Mouse (Mus musculus) macrophage (primary cell): ENCODE data around the gene G430095P16Rik. TPM values are rescaled to one million over a fixed set of nuclear protein-coding genes. Genes with fewer than 3 reads are reported as not detected.

Experiments
- H3K27ac ChIP-seq: fragments of 350-480 bp; formaldehyde crosslinking; 2 replicates; pipeline ENCODE4 v1.9.0; 2021
- H3K36me3 ChIP-seq: fragments of 350-480 bp; formaldehyde crosslinking; 2 replicates; pipeline ENCODE4 v1.9.0; 2021; ENCODE audit errors: inconsistent target
- H3K4me3 ChIP-seq: fragments of 350-480 bp; formaldehyde crosslinking; 2 replicates; pipeline ENCODE4 v1.9.0; 2021; ENCODE audit errors: inconsistent target
- H3K79me2 ChIP-seq: fragments of 350-480 bp; formaldehyde crosslinking; 2 replicates; pipeline ENCODE4 v1.9.0; 2021; ENCODE audit errors: inconsistent target
- WGBS: methylation state at CpG from one replicate; pipeline ENCODE4 v1.1.7; 2026; ENCODE audit warnings: inconsistent platforms; ENCODE audit not compliant: missing documents; 5-methylcytosine and 5-hydroxymethylcytosine counted together
- polyA plus RNA-seq: library from polyadenylated mRNA; stranded (reverse); fragments of 250-400 nt; gene quantifications from 3 replicates; pipeline ENCODE4 v1.2.4, GENCODE M21; 2018; ENCODE audit warnings: inconsistent platforms
- total RNA-seq, 78 experiments: library from RNA; depleted of rRNA; stranded (reverse); fragments of 250-400 nt; gene quantifications; 1 replicate in 9 of 78; 2 replicates in 24 of 78; 3 replicates in 43 of 78; 4 replicates in 2 of 78; pipeline ENCODE4 v1.2.4; 2018; ENCODE audit warnings: inconsistent platforms in 56 of 78

G430095P16Rik gene
- not detected for total RNA-seq (2018; cell fraction: chromatin; rRNA removed)
- total RNA-seq (2018; cell fraction: cytosol; rRNA removed), result under 1 TPM in 5 of 26 experiments, not detected in 21; 0.18 to 0.66 (median 0.31) TPM
- total RNA-seq (2018; cell fraction: nucleus; rRNA removed), result not detected
- not detected in 3 replicates for polyA plus RNA-seq

DNA sequence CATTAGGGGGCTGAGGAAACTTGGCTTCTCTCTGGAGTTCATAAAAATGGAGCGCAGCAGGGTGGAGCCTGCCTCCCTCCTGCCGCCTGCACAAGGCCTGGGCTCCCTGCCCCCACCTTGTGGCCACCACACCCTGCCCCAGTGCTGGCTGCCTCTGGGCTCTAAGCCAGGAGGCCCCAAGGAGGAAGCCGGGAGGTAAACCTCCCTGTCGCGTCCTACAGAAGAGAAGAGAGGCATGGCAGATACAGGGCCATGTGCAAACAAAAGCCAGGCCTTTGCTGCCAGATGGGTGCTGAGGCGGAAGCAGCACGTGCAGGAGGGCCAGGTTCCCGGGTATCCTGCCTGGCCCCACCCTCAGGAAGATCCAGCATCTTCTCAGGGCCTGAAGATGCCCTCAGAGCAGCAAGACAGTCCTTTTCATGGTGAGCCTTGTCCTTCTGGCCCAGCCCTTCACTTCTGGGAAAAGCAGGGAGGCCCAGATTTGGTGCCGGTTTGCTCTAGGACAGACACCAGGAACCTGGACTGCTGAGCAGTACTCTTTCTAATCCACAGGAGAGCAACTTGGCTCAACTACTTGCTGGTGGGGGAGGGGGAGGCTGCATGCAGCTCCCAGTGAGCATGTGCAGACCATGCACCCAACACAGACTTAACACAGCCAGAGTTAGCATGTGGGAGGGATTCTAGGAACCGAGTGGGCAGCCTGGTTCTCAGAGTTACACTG is at the start of gene G430095P16Rik:
Gene G430095P16Rik, plus strand, starts transcription at position 158 of the 721 bp plus-strand sequence.
- WGBS, result 23% methylated on average over 9 of the region's 10 CpGs

DNA sequence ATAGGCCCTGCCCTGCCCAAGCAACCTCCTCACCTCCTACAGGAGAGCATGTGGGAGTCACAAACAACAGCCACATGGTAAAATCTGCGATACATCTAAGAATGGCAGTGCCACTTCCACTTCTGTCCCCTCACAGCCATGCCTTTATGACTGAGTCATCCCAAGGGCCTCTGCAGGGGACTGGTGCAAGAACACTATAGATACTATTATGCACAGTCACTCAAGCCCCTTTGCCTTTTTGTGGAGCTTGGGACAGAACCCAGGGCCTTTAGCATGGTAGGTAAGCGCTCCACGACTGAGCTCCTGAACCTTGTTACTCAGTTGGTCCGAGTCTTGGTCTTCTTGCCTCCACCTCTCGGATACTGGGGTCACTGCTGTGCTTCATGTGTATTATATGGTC is 45.5 kb upstream of the G430095P16Rik start:
- Histone ChIP-seq H3K27ac (no peak overlapping the region), H3K79me2 (peaks cover 57% of the 10 kb centered on the region), H3K36me3 (peaks cover 34% of the 10 kb centered on the region), H3K4me3 (no peak overlapping the region)
- 91% methylated on average over 5 of the region's 5 CpGs for WGBS

More for the DNA sequence above, at the start of gene G430095P16Rik:
- no peaks in the 10 kb centered on the region for H3K36me3 ChIP-seq
- H3K4me3 ChIP-seq, result no peak within 1 kb of the TSS; the same call in 1 of the 2 replicates
- peak within 1 kb of the TSS; percentile 25 for H3K27ac ChIP-seq
- H3K79me2 ChIP-seq, result no peaks in the 10 kb centered on the region

DNA sequence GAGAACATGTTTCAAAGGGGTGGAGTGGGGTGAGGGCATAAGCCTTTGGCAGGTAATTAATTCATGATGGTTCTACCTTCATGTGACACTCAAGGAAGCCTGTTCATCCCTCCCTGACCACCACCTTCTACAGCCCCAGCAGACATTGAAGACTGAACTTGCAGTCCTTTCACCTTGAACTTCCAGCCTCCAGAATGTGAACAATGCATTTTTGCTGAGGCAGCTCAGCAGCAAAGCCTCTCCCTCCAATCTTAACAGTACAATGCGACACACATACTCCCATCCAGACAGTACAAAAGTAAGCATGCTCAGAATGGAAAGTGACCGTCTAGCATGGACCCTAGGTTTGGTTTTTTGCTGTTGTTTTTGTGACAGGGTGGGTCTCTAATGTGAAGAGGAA is 41.3 kb upstream of the G430095P16Rik start:
- Histone ChIP-seq H3K36me3 (no peaks in the 10 kb centered on the region), H3K4me3 (no peak overlapping the region), H3K79me2 (peaks cover 99% of the 10 kb centered on the region), H3K27ac (no peak overlapping the region)
- WGBS, result 96% methylated on average over 2 of the region's 2 CpGs

DNA sequence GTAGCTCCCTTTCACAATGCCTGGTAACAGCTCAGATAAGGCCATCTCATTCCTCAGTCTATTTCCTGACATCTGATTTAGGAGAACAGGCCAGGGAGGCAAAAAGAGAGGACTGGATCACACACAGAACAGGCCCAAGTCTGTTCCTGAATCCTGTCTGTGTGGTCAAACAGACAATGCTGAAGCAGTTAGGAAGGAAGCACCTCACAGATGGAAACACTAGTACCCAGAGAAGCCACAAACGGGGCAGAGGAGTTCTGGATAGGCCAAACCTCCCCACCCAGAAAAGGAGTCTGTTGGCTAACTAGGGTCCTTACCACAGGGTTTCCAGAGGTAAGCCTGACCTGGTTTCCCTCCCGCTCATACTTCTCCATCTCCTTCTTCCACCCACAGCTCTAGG is 40.5 kb upstream of the G430095P16Rik start:
- H3K4me3 ChIP-seq, result no peak overlapping the region
- peaks cover 98% of the 10 kb centered on the region for H3K79me2 ChIP-seq
- H3K36me3 ChIP-seq, result no peaks in the 10 kb centered on the region
- no peak overlapping the region for H3K27ac ChIP-seq
- WGBS, result 17% methylated on average over 2 of the region's 2 CpGs

DNA sequence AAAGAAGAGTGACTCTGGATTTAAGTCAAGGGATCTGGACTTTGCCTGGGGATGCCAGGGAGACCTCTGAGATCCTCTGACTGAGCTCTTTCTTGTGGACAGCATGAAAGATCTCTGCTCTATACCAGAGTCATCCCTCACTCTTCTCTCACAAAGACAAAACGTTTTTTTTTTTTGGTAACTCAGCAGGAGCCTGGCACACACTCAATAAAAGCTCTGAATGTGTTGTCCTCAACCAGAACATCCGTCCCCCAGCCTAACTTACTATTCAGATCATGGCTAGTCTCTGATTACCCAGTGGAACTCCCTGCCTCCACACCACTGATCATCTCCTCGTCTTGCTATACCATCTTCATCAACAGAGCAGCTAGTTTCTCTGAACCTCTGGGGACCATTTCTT is 38.3 kb upstream of the G430095P16Rik start:
- Histone ChIP-seq H3K36me3 (no peaks in the 10 kb centered on the region), H3K4me3 (no peak overlapping the region), H3K79me2 (peaks cover 84% of the 10 kb centered on the region), H3K27ac (no peak overlapping the region)
- 85% methylated on average over 3 of the region's 3 CpGs for WGBS

DNA sequence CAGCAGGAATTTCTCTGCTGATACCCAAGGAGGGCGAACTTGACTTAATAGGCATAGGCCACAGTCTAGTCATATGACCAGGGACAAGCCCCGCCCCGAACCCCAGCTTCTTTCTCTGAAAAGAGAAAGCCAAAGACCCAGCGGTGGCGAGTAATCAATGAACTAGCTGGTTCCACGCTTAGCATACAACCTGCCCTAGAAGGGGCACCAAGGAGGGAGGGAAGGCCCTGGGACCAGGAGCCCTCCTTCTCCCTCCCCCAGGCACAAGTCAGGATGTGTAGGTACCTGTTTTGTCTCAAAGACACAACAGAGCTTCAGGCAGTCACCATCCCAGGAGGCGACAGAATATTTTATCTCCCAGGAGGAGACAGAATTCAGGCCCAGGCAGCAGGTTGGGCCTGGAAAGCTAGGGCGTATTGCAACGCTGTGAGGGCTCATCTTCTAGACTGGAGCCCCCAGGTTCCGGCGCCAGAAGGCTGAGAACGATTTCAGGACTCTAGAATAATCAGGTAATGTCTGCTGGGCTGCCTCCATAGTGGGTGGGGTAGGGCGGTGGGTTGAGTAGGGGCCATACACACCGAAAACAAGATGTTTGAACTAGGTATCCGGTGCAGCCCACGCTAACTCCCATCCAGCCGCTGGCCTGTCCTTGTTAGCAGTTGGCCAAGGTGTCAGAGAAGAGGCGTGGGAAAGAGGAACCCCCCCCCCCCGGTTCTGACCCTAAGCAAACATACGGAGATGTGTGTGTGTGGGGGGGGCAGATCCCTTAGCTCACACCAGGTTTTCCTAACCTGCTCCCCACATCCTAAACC is 36.4 kb upstream of the G430095P16Rik start, which contains the start of gene Trmt1:
Gene Trmt1, plus strand, starts transcription at position 117 of the 812 bp plus-strand sequence.
- Histone ChIP-seq H3K79me2 (peaks cover 83% of the 10 kb centered on the region), H3K27ac (peak within 1 kb of the TSS; percentile 76), H3K4me3 (peak within 1 kb of the TSS; percentile 73), H3K36me3 (no peaks in the 10 kb centered on the region)
- 6% methylated on average over 18 of the region's 20 CpGs for WGBS

DNA sequence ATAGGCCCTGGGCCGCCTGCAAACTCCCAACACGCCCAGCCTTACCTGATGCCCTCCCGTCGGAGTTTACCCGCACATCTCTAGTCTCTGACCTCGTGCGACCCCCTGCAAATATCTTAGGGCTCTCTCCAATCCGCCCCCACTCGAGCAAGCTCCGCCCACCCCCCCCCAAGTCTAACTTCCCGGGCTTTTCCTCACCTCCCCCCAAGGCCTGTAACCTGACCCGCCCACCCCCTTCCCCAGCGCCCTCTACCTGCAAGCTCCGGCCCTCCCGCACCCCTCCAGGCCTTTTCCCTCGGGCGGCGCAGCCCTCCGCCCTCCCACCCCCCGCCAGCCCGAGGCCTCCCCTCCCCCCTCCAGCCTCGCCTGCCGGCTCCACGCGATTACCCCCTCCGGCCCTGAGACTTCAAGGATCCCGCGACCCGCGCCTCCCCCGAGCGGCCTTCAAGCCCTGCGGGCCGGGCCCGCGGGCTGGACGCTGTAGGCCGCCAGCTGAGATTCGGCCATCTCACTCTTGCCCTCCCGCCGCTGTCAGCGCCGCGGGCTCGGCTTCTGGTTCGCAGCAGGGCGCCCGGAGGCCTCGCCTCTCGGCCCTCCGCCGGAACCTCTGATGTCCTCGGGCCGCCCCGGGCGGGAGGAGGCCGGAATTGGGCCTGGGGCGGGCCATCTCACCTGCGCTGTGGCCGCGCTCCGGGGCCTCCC is 35.7 kb upstream of the G430095P16Rik start:
- H3K79me2 ChIP-seq, result peaks cover 75% of the 10 kb centered on the region
- peak overlapping the region; percentile 73 for H3K4me3 ChIP-seq
- H3K36me3 ChIP-seq, result peaks cover 3% of the 10 kb centered on the region; the same call in 1 of the 2 replicates
- peak overlapping the region; percentile 76 for H3K27ac ChIP-seq
- under 1% methylated on average over 45 of the region's 62 CpGs for WGBS

DNA sequence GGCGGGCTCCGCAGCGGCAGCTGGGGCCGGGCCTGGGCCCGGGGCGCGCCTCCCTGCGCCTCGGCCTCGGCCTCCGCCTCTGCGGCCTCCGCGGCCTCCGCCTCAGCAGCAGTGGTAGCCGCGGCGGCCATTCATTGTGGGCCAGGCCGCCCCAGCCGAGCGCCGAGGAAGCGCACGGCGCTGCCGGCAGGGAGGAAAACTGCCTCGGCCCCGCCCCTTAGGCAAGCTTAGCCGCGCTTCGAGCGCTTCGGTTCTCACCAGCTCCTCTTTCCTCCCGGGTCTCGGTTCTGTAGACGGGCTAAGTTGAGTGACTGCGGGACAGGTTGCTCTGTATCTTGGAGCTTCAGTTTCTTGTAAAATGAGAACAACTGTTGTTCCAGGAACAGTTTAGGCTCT is 35.1 kb upstream of the G430095P16Rik start, which contains the start of gene Nacc1:
Gene Nacc1, minus strand, starts transcription at position 158 of the 396 bp plus-strand sequence.
- peaks cover 9% of the 10 kb centered on the region; the same call in 1 of the 2 replicates for H3K36me3 ChIP-seq
- H3K27ac ChIP-seq, result peak within 1 kb of the TSS; percentile 76
- under 1% methylated on average over 37 of the region's 37 CpGs for WGBS
- peak within 1 kb of the TSS; percentile 95 for H3K4me3 ChIP-seq
- peaks cover 70% of the 10 kb centered on the region for H3K79me2 ChIP-seq

DNA sequence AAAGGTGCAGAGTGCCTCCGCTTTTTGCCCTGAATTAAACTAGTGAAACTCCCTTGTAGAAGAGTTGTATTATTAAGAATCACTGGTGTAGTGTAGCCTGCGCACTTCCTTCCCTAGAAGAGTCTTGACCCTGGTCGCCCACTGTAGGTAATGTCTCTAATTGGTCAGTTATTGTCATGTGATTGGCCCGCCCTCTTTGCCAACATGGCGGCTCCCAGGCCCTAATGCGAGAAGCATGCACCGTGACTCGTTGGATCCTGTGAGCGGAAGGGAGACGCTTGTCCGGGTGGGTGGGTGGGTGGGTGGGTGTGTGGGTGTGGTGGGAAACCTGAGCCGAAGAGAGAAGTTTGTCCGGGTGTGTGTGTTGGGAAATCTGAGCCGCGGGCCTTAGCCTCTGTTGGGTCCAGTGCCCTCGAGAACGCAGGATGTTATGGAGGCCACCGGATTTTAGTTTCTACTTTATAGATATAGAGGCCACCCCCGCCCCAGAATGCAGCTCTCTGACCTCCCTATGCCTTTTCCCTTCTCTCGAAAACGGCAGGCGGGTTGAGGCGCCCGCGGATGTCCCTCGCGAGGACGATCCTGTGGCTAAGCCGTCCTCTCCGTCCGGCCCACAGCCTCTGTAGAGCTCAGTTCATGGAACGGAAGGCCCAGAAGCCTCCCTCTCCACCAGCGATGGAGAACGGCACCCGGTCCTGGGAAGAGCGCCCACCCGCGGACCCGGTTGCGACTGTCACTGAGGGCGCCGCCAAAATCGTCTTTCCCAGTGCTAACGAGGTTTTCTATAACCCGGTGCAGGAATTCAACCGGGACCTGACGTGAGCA is 33.5 kb upstream of the G430095P16Rik start:
- peaks cover 14% of the 10 kb centered on the region; the same call in 1 of the 2 replicates for H3K36me3 ChIP-seq
- peak overlapping the region; percentile 95 for H3K4me3 ChIP-seq
- under 1% methylated on average over 44 of the region's 47 CpGs for WGBS
- peaks cover 54% of the 10 kb centered on the region for H3K79me2 ChIP-seq
- H3K27ac ChIP-seq, result peak overlapping the region; percentile 33

DNA sequence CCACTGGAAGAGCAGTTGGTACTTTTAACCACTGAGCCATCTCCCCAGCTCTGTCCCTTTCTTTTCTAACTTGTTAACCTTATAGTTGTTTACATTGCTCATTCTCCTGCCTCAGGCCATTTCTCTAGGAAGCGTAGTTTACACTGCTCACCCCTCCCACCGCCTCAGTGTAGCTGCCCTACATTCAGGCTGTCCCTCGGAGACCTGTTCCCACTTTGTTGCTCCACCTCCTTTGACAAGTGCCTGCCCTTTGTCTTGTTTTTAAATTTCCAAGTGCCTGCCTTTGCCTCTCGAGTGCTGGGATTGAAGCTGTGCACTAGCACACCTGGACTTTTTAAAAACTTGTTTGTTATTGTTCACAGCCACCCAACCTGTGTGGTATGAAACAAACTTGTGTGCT is 29.5 kb upstream of the G430095P16Rik start:
- peaks cover 34% of the 10 kb centered on the region; the same call in 1 of the 2 replicates for H3K36me3 ChIP-seq
- no peak overlapping the region for H3K4me3 ChIP-seq
- peaks cover 22% of the 10 kb centered on the region for H3K79me2 ChIP-seq
- H3K27ac ChIP-seq, result no peak overlapping the region
- WGBS, result 93% methylated on average over 4 of the region's 4 CpGs

DNA sequence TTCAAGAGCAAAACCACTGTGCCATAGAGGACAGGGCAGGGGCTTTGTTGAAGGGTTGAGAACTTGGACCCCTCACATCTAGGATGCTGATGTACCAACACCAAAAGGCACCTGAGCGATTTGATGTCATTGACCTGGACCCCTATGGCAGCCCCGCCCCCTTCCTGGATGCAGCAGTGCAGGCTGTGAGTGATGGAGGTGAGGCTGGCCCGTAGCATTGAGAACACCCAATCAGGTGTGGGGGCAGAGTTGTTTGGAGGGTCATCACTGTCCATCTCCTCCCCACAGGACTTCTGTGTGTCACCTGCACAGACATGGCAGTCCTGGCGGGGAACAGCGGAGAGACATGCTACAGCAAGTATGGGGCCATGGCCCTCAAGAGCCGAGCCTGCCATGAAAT is 27.7 kb upstream of the G430095P16Rik start:
- Histone ChIP-seq H3K4me3 (no peak overlapping the region), H3K79me2 (peaks cover 12% of the 10 kb centered on the region), H3K36me3 (peaks cover 34% of the 10 kb centered on the region; the same call in 1 of the 2 replicates), H3K27ac (no peak overlapping the region)
- 97% methylated on average over 6 of the region's 6 CpGs for WGBS

DNA sequence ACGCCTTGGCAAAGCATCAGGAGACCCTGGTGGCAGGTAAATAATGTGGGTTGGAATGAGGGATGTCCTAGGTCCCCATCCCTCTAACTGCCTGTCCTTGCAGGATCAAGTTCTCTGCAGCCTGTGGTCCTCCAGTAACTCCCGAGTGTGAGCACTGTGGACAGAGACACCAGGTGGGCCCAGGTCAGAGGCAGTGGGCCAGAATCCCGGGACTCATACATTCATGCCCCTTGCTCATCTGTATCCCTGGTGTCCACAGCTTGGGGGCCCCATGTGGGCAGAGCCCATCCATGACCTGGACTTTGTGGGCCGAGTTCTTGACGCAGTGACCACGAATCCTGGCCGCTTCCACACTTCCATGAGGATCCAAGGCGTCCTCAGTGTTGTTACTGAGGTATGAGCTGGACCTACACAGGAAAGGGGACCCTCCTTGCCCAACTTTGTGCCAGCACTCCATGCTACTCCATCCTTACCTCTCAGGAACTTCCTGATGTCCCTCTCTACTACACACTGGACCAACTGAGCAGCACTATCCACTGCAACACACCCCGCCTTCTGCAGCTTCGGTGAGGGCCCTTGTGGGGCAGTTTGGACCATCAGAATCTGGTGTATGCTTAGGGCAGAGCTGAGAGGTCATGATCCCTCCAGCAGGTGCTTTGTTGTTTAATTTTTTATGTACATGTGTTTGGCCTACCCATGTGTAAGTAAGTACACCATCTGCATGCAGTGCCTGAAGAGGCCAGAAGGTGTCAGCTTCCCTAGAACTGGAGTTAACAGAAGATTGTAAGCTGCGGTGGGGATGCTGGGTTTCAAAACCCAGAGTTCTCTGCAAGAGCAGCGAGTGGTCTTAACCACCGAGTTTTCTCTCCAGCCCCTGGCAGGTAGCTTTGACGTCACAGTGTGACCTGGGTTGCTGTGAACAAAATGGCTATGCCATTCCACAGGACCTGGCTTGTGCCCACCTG is 25.4 kb upstream of the G430095P16Rik start:
- Histone ChIP-seq H3K79me2 (peaks cover 8% of the 10 kb centered on the region), H3K27ac (no peak overlapping the region), H3K4me3 (no peak overlapping the region), H3K36me3 (peaks cover 28% of the 10 kb centered on the region; the same call in 1 of the 2 replicates)
- 64% methylated on average over 9 of the region's 14 CpGs for WGBS
